Mouse (Mus musculus): ENCODE measurements at regions not wholly inside any gene's neighbourhood (a gene's known extent, or its start where the extent isn't known, plus 50 kb on each side); places are given as distances from the start of the nearest gene placed in this dataset.

- no peak for DNase-seq
- intact Hi-C loops (cut with DNase I), result no loop called here
These were observed 117.8 kb downstream of the Cartpt start for GRCm38 (mm10) chr13:99782883-99783721.

GRCm38 (mm10) chr13:99781616-99782015 is 119.3 kb downstream of the Cartpt start:
- no peak for DNase-seq
- intact Hi-C loops (cut with DNase I), result no loop called here

- DNase-seq, result no peak
- intact Hi-C loops (cut with DNase I), result no loop called here
These were observed 120.0 kb downstream of the Cartpt start for GRCm38 (mm10) chr13:99780751-99781460.

DNA sequence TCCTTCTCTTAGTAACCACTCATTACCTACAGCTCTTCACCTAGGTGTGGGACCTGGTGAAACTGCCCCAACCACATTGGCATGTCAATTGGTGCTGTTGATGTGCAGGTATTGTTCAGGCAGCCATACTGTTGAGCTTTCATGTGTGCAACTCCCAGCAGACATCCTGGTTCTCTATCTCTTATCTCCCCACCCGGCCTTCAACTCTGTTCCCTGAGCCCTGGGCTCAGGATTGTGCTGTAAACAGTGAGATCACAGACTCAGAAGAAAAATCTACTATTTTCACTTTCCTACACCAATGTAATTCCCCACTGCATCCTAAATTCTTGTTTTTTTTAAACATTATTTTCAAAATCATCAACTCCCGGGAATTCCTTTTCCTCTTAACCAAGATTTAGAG is 122.1 kb downstream of the Cartpt start:
- no peak for DNase-seq

GRCm38 (mm10) chr13:99777736-99778135 is 123.2 kb downstream of the Cartpt start:
- intact Hi-C loops (cut with DNase I), result no loop called here
- no peak for DNase-seq

More for the DNA sequence above, 122.1 kb downstream of the Cartpt start:
- intact Hi-C loops (cut with DNase I), result no loop called here

DNA sequence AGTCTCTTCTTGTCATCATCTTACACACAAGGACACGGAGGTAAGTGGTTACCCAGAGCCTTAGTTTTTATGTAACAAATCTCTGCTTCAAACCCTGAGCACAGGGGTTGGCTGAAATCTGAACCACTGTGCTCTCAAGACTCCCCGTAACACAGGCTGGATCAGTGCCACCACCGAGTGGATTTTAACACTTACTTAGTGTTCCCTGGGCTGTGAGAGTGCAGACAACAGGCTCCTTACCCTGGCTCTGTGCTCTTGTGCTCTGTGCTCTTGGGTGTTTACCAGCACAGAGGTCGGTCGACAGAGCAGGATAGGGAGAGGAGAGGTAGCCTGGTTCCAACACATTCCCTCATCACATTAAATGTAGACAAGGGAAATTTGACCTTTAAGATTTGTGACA is 134.9 kb downstream of the Cartpt start:
- intact Hi-C loops (cut with DNase I), result no loop called here
- DNase-seq, result peak in 1 of 2 experiments; percentile 25

GRCm38 (mm10) chr13:99764764-99765163 is 136.1 kb downstream of the Cartpt start:
- DNase-seq, result no peak
- intact Hi-C loops (cut with DNase I), result no loop called here

DNA sequence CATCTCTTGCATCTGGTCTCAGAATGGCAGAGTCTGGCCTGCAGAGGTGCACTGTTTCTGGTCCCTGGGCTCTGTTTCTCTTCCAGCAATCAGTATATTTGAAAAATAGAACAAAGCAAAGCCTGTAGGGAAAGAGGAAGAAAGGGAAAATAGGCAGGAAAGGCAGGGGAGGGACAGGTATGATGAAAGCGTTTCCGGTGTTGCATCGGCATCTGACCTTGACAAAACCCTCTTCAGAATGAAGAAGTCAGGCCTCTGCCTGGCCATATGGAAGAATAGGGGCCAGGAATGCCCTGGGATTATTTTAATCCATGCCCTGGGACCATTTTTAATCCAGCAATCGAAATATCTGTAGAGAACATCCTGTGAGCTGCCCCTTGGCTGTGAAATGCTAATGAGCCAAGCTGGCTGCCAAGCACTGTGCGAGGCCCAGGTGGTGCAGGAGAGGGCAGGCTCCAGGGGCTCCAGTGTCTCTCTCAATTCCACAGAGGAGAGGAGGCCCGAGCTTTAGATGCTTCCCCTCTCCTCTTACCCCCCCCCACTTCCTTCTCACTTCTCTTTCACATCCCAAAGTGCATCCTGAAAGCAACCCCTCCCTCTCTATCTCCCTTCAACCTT is 136.7 kb downstream of the Cartpt start:
- intact Hi-C loops (cut with DNase I), result no loop called here
- no peak for DNase-seq

DNA sequence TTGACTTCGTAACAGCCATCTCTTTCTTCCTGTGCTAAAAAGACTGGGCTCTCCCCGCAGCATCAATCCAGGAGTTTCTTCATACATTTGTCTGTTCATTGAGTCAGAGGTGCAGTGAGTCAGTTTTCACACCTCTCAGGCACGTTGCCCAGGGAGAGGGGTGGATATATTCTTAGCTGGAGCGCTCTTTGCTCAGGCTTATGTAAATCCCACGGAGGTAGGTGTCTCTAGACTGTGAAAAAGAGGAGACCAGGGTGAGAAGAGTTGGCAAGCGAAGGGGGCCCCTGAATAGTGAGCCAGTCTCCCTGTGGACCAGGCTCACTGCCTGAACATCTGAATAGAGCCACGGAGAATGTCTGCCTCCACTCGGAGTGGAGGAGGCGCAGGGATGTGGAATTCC is 139.0 kb downstream of the Cartpt start:
- intact Hi-C loops (cut with DNase I), result no loop called here
- DNase-seq, result no peak

DNA sequence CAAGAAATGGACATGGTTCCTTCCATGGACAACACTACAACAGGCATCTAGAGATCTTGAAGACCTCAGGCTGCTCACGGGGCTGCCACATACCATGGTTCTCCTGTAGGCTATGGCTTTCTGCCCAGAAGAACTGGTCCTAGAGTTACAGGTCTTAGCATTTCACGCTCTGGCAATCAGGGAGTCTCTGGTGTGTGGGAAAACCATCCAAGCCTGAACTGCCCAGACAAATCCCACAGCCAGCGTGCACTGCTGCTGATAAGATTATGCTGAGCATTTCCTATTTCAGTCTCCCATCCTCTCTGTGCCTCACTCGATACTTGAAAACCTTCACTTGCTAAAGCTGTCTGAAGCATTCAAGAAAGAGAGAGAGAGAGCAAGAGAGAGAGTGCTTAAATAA is 139.5 kb downstream of the Cartpt start:
- intact Hi-C loops (cut with DNase I), result no loop called here
- DNase-seq, result no peak

GRCm38 (mm10) chr13:99760646-99761045 is 140.2 kb downstream of the Cartpt start:
- no peak for DNase-seq
- intact Hi-C loops (cut with DNase I), result no loop called here

- intact Hi-C loops (cut with DNase I), result no loop called here
- no peak for DNase-seq
These were observed 141.4 kb downstream of the Cartpt start for GRCm38 (mm10) chr13:99759256-99760044.

- no peak for DNase-seq
- intact Hi-C loops (cut with DNase I), result no loop called here
These were observed 146.2 kb downstream of the Cartpt start for GRCm38 (mm10) chr13:99754701-99755100.

- intact Hi-C loops (cut with DNase I), result no loop called here
- no peak for DNase-seq
These were observed 146.6 kb downstream of the Cartpt start for GRCm38 (mm10) chr13:99754251-99754652.

DNA sequence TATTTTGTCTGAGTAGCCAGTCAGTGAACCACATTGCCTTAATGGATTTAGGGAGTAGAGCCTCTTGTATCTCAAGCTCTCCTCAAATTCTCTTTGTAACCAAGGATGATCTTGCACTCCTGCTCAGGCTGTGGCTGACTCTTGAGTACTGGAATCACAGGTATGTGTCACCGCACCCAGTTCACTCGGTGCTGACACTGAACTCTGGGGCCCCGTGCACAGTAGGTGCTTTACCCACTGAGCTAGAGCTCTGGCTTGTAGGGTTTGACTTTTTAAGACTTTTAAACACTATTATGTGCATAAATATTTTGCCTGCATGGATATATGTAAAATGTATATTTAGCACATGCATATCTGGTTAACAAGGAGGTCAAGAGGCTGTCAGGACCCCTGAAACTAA is 147.4 kb downstream of the Cartpt start:
- DNase-seq, result no peak
- intact Hi-C loops (cut with DNase I), result no loop called here

GRCm38 (mm10) chr13:99750729-99751128 is 150.2 kb downstream of the Cartpt start:
- no peak for DNase-seq
- intact Hi-C loops (cut with DNase I), result no loop called here

- intact Hi-C loops (cut with DNase I), result no loop called here
- no peak for DNase-seq
These were observed 151.5 kb downstream of the Cartpt start for GRCm38 (mm10) chr13:99749342-99749741.

DNA sequence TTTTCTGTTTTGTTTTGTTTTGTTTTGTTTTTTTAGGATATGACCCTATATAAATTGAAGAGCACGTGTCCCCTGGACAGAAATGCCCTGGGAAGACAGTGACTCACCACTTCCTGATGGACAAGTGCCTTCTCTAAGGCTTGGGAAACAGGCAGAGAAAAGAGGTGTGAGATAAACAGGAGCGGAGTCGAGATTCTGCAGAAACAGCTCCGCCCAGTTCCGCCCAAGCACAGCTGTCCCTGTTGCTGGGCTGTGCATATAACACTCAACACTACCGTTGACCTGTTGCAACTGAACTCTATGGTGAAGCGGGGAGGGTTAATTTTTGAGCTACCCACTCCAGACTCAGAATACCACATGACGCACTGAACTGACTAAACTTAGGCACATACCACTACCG is 152.8 kb downstream of the Cartpt start:
- intact Hi-C loops (cut with DNase I), result no loop called here
- no peak for DNase-seq

DNA sequence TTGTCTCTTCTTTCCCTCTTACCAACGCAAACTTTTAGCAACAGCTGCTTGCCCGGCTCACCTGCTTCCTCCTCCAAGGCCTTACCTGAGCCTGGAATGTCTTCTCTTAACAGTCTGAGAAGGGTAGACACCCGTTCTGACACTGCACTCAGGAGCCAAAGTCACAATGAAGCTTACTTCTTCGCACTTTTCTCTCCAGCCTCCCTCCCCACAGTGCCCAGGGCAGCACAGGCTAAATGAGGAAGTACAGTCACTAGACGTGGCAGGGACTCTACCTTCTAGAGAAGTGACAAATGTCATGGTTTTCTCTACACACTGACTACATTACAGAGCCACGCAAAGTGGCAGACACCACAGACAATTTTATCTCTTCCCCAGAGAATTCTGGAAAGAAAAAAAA is 155.4 kb downstream of the Cartpt start:
- intact Hi-C loops (cut with DNase I), result no loop called here

GRCm38 (mm10) chr13:99744790-99745120 is 156.1 kb downstream of the Cartpt start:
- DNase-seq, result no peak
- intact Hi-C loops (cut with DNase I), result no loop called here

More for the DNA sequence above, 155.4 kb downstream of the Cartpt start:
- DNase-seq, result no peak
